Mouse (Mus musculus) spleen, adult 2 months (tissue): ENCODE results near the gene Flnb. TPM values are rescaled to one million over a fixed set of nuclear protein-coding genes. Genes with fewer than 3 reads are reported as not detected.

Experiments
- DNase-seq, 2 experiments: peaks; one replicate each; pipeline versions ENCODE4 v3.0.0 to v3.0.0-alpha.2; 2012 to 2021; ENCODE audit warnings: low spot score in 2 of 2, low read depth in 1 of 2
- H3K27ac ChIP-seq: fragments of 200-500 bp; 2 replicates; pipeline ENCODE4 v1.5.1; 2012; ENCODE audit warnings: low read length, inconsistent platforms; ENCODE audit not compliant: insufficient read depth
- H3K27me3 ChIP-seq: fragments of 200-500 bp; 2 replicates; pipeline ENCODE4 v1.6.1; 2012; ENCODE audit warnings: mild to moderate bottlenecking, moderate library complexity, low read length, inconsistent platforms; ENCODE audit not compliant: control insufficient read depth, insufficient read depth
- H3K36me3 ChIP-seq: fragments of 200-500 bp; 2 replicates; pipeline ENCODE4 v1.6.1; 2012; ENCODE audit warnings: mild to moderate bottlenecking, low read length, inconsistent platforms; ENCODE audit not compliant: control insufficient read depth, insufficient read depth
- H3K4me1 ChIP-seq: fragments of 200-500 bp; 2 replicates; pipeline ENCODE4 v1.6.1; 2011; ENCODE audit warnings: inconsistent platforms; ENCODE audit not compliant: control insufficient read depth, insufficient read depth, insufficient read length
- H3K4me3 ChIP-seq: fragments of 200-500 bp; 2 replicates; pipeline ENCODE4 v1.5.1; 2011; ENCODE audit warnings: mild to moderate bottlenecking, inconsistent platforms; ENCODE audit not compliant: insufficient read depth, insufficient read length; ENCODE audit errors: extremely low read depth
- CTCF ChIP-seq: fragments of 200-500 bp; IDR thresholded peaks from 2 replicates; pipeline ENCODE4 v1.5.1; 2011; ENCODE audit warnings: mild to moderate bottlenecking, inconsistent platforms; ENCODE audit not compliant: insufficient read depth, insufficient read length, insufficient replicate concordance; ENCODE audit errors: extremely low read depth
- POLR2A ChIP-seq: fragments of 200-500 bp; IDR thresholded peaks from 2 replicates; pipeline ENCODE4 v1.6.1; 2011; ENCODE audit warnings: low read depth, low read length, inconsistent platforms
- WGBS: fragments of 180-500 bp; shearing (Covaris S2); methylation state at CpG from one replicate; pipeline ENCODE4 v1.1.7; 2018; 5-methylcytosine and 5-hydroxymethylcytosine counted together
- polyA plus RNA-seq: library from polyadenylated mRNA; depleted of rRNA; stranded (reverse); fragments of >200 nt; gene quantifications from 2 replicates; pipeline ENCODE4 v1.2.3, GENCODE M21; 2012

The Flnb gene
- polyA plus RNA-seq, 1 experiment = 8.2 TPM

- H3K4me3 ChIP-seq = no peak overlapping the region
- no peaks in the 10 kb centered on the region; the same call in 1 of the 2 replicates for H3K4me1 ChIP-seq
- DNase-seq = no peak
- WGBS = 94% methylated on average over 4 of the region's 4 CpGs
- 0 out of 2 replicates have a peak, but pooled peaks cover 5% of the 10 kb centered on the region for H3K27me3 ChIP-seq
- no peaks in the 10 kb centered on the region for H3K36me3 ChIP-seq
- H3K27ac ChIP-seq = no peak overlapping the region
- TF ChIP-seq CTCF (no peak), POLR2A (no peak)
Measured at GRCm38 (mm10) chr14:7795961-7796360, 21.8 kb upstream of the Flnb start.

- no peak overlapping the region for H3K4me3 ChIP-seq
- DNase-seq = no peak
- no peaks in the 10 kb centered on the region for H3K36me3 ChIP-seq
- no peaks in the 10 kb centered on the region; the same call in 1 of the 2 replicates for H3K4me1 ChIP-seq
- no peaks in the 10 kb centered on the region for H3K27me3 ChIP-seq
- H3K27ac ChIP-seq = no peak overlapping the region
- TF ChIP-seq CTCF (no peak), POLR2A (no peak)
Measured at GRCm38 (mm10) chr14:7800611-7801010, 17.1 kb upstream of the Flnb start.

GRCm38 (mm10) chr14:7801831-7802230 lies 15.9 kb upstream of the Flnb start:
- no peak overlapping the region for H3K4me3 ChIP-seq
- DNase-seq = peak in 1 of 2 experiments; percentile 26
- no peaks in the 10 kb centered on the region for H3K36me3 ChIP-seq
- H3K4me1 ChIP-seq = no peaks in the 10 kb centered on the region; the same call in 1 of the 2 replicates
- H3K27me3 ChIP-seq = no peaks in the 10 kb centered on the region
- H3K27ac ChIP-seq = no peak overlapping the region
- WGBS = 17% methylated on average over 4 of the region's 4 CpGs
- TF ChIP-seq CTCF = peak; percentile 28; the same call in 1 of the 2 replicates
- TF ChIP-seq POLR2A = no peak

GRCm38 (mm10) chr14:7803874-7804557 lies 13.7 kb upstream of the Flnb start:
- H3K36me3 ChIP-seq = no peaks in the 10 kb centered on the region
- TF ChIP-seq CTCF (no peak), POLR2A (no peak)
- no peaks in the 10 kb centered on the region; the same call in 1 of the 2 replicates for H3K4me1 ChIP-seq
- DNase-seq = no peak
- WGBS = 33% methylated on average over 4 of the region's 4 CpGs
- H3K27ac ChIP-seq = no peak overlapping the region
- no peaks in the 10 kb centered on the region for H3K27me3 ChIP-seq
- no peak overlapping the region for H3K4me3 ChIP-seq

- no peak overlapping the region for H3K27ac ChIP-seq
- H3K4me1 ChIP-seq = no peaks in the 10 kb centered on the region; the same call in 1 of the 2 replicates
- H3K27me3 ChIP-seq = no peaks in the 10 kb centered on the region
- TF ChIP-seq POLR2A (no peak), CTCF (no peak)
- WGBS = 80% methylated on average over 2 of the region's 2 CpGs
- H3K4me3 ChIP-seq = no peak overlapping the region
- no peak for DNase-seq
- H3K36me3 ChIP-seq = no peaks in the 10 kb centered on the region
Measured at GRCm38 (mm10) chr14:7804558-7804905, 13.2 kb upstream of the Flnb start.

GRCm38 (mm10) chr14:7807711-7808110 lies 10.0 kb upstream of the Flnb start:
- WGBS = 89% methylated on average over 4 of the region's 4 CpGs
- DNase-seq = no peak
- no peak overlapping the region for H3K4me3 ChIP-seq

GRCm38 (mm10) chr14:7808501-7808981 lies 9.2 kb upstream of the Flnb start:
- no peak for DNase-seq
- Histone ChIP-seq H3K4me1 (no peaks in the 10 kb centered on the region; the same call in 1 of the 2 replicates), H3K27ac (no peak overlapping the region), H3K4me3 (no peak overlapping the region), H3K36me3 (no peaks in the 10 kb centered on the region), H3K27me3 (no peaks in the 10 kb centered on the region)
- no peak for TF ChIP-seq POLR2A
- TF ChIP-seq CTCF = no peak
- WGBS = 78% methylated on average over 11 of the region's 11 CpGs

More at GRCm38 (mm10) chr14:7807711-7808110, 10.0 kb upstream of the Flnb start:
- TF ChIP-seq POLR2A = no peak
- TF ChIP-seq CTCF = no peak
- Histone ChIP-seq H3K27ac (no peak overlapping the region), H3K27me3 (no peaks in the 10 kb centered on the region), H3K36me3 (no peaks in the 10 kb centered on the region), H3K4me1 (no peaks in the 10 kb centered on the region; the same call in 1 of the 2 replicates)
